Mouse (Mus musculus) intestine, embryonic 14.5 days (tissue): ENCODE measurements around the gene Ccs. TPM values are rescaled to one million over a fixed set of nuclear protein-coding genes. Genes with fewer than 3 reads are reported as not detected.
A peak's percentile ranks its signal among the peaks of the same experiment; 100 is the strongest.
"Not testable (repeated sequence)": the region's sequence is repeated elsewhere in the genome, so short reads cannot be mapped to it uniquely, and the experiment has no call there.

Source experiments
- ATAC-seq: fragments of 200-750 bp; cut with Nextera tagmentation; replicated peaks from 2 replicates; pipeline ENCODE4 v1.8.0; 2017; ENCODE audit warnings: low read depth, moderate number of reproducible peaks, moderate TSS enrichment, moderate library complexity; ENCODE audit not compliant: low FRiP score, low TSS enrichment
- DNase-seq: peaks from one replicate; pipeline ENCODE4 v3.0.0-alpha.2; 2018; ENCODE audit warnings: low spot score
- H3K27ac ChIP-seq: fragments of 300-500 bp; sonication (generic); 2 replicates; pipeline ENCODE4 v1.5.1; 2014; ENCODE audit warnings: low read depth, mild to moderate bottlenecking, control low read depth
- H3K27me3 ChIP-seq: fragments of 300-500 bp; sonication (generic); replicated peaks from 2 replicates; pipeline ENCODE4 v1.6.1; 2014; ENCODE audit warnings: low read length, control low read depth; ENCODE audit not compliant: control insufficient read depth, insufficient read depth
- H3K36me3 ChIP-seq: fragments of 300-500 bp; sonication (generic); 2 replicates; pipeline ENCODE4 v1.6.1; 2014; ENCODE audit warnings: low read length, control low read depth; ENCODE audit not compliant: control insufficient read depth, insufficient read depth
- H3K4me1 ChIP-seq: fragments of 300-500 bp; sonication (generic); replicated peaks from 2 replicates; pipeline ENCODE4 v1.6.1; 2014; ENCODE audit warnings: low read length, control low read depth, mixed read lengths; ENCODE audit not compliant: control insufficient read depth, insufficient read depth
- H3K4me2 ChIP-seq: fragments of 300-500 bp; sonication (generic); 2 replicates; pipeline ENCODE4 v1.6.1; 2014; ENCODE audit warnings: low read length
- H3K4me3 ChIP-seq: fragments of 300-500 bp; sonication (generic); 2 replicates; pipeline ENCODE4 v1.5.1; 2014; ENCODE audit warnings: low read depth, low read length, control low read depth, mixed read lengths
- H3K9ac ChIP-seq: fragments of 300-500 bp; sonication (generic); 2 replicates; pipeline ENCODE4 v1.6.1; 2014; ENCODE audit warnings: mild to moderate bottlenecking, low read length
- H3K9me3 ChIP-seq: fragments of 300-500 bp; sonication (generic); 2 replicates; pipeline ENCODE4 v1.6.1; 2016; ENCODE audit warnings: low read length, control low read depth; ENCODE audit not compliant: control insufficient read depth
- WGBS: fragments of 180-500 bp; shearing (Covaris S2); extraction: QIAGEN DNeasy Blood & Tissue Kit; methylation state at CpG from one replicate; pipeline ENCODE4 v1.1.7; 2014; 5-methylcytosine and 5-hydroxymethylcytosine counted together
- polyA plus RNA-seq: library from polyadenylated mRNA; unstranded; fragments of >200 nt; fragmentation: Nextera tagmentation; extraction: Ambion mirVana; gene quantifications from 2 replicates; pipeline ENCODE4 v1.2.1, GENCODE M21; 2014

Ccs gene
- polyA plus RNA-seq, 1 experiment from 2014 or later = 49.3 TPM

- ATAC-seq = peak; percentile 79
- Histone ChIP-seq H3K4me3 (no peak overlapping the region), H3K4me2 (no peak overlapping the region), H3K9ac (no peak overlapping the region), H3K27ac (no peak overlapping the region), H3K9me3 (no peaks in the 10 kb centered on the region), H3K36me3 (peaks cover 28% of the 10 kb centered on the region), H3K4me1 (no peaks in the 10 kb centered on the region), H3K27me3 (no peaks in the 10 kb centered on the region)
- DNase-seq = no peak
- 54% methylated on average over 16 of the region's 16 CpGs for WGBS
Observed at GRCm38 (mm10) chr19:4828444-4829114, 10.6 kb downstream of the Ccs start.

- H3K9ac ChIP-seq = no peak overlapping the region
- ATAC-seq (0 out of 2 replicates have a peak, but pooled peaks have one; percentile 47), DNase-seq (peak; percentile 60)
- no peaks in the 10 kb centered on the region for H3K9me3 ChIP-seq
- no peak overlapping the region for H3K4me3 ChIP-seq
- no peaks in the 10 kb centered on the region for H3K4me1 ChIP-seq
- peaks cover 12% of the 10 kb centered on the region for H3K36me3 ChIP-seq
- WGBS = 70% methylated on average over 5 of the region's 5 CpGs
- no peak overlapping the region for H3K27ac ChIP-seq
- H3K4me2 ChIP-seq = no peak overlapping the region
- no peaks in the 10 kb centered on the region for H3K27me3 ChIP-seq
Observed at GRCm38 (mm10) chr19:4820678-4821303, 18.3 kb downstream of the Ccs start.

GRCm38 (mm10) chr19:4817182-4817835, 21.8 kb downstream of the Ccs start:
- no peaks in the 10 kb centered on the region for H3K9me3 ChIP-seq
- H3K27me3 ChIP-seq = no peaks in the 10 kb centered on the region
- ATAC-seq (peak; percentile 69; the same call in 1 of the 2 replicates), DNase-seq (peak; percentile 54)
- no peak overlapping the region for H3K27ac ChIP-seq
- H3K4me2 ChIP-seq = no peak overlapping the region
- H3K36me3 ChIP-seq = no peaks in the 10 kb centered on the region
- 45% methylated on average over 1 of the region's 1 CpGs for WGBS
- H3K4me1 ChIP-seq = 0 out of 2 replicates have a peak, but pooled peaks cover 2% of the 10 kb centered on the region
- H3K4me3 ChIP-seq = no peak overlapping the region
- no peak overlapping the region for H3K9ac ChIP-seq

GRCm38 (mm10) chr19:4813015-4813414, 26.1 kb downstream of the Ccs start:
- H3K9me3 ChIP-seq = no peaks in the 10 kb centered on the region
- no peak overlapping the region for H3K27ac ChIP-seq
- H3K4me1 ChIP-seq = peaks cover 14% of the 10 kb centered on the region; the same call in 1 of the 2 replicates
- no peak overlapping the region for H3K4me3 ChIP-seq
- H3K36me3 ChIP-seq = no peaks in the 10 kb centered on the region
- H3K27me3 ChIP-seq = no peaks in the 10 kb centered on the region
- no peak overlapping the region for H3K9ac ChIP-seq
- 84% methylated on average over 6 of the region's 6 CpGs for WGBS
- no peak overlapping the region for H3K4me2 ChIP-seq
- DNase-seq (peak; percentile 61), ATAC-seq (no peak)

- H3K9me3 ChIP-seq, ATAC-seq, H3K36me3 ChIP-seq, H3K27me3 ChIP-seq: not testable (repeated sequence)
- peak overlapping the region; percentile 94 for H3K27ac ChIP-seq
- H3K4me1 ChIP-seq = peaks cover 14% of the 10 kb centered on the region; the same call in 1 of the 2 replicates
- H3K4me2 ChIP-seq = peak overlapping the region; percentile 64
- 74% methylated on average over 8 of the region's 8 CpGs for WGBS
- peak overlapping the region; percentile 72 for H3K9ac ChIP-seq
- peak; percentile 52 for DNase-seq
- peak overlapping the region; percentile 97 for H3K4me3 ChIP-seq
Observed at GRCm38 (mm10) chr19:4812334-4812949, 26.7 kb downstream of the Ccs start.

GRCm38 (mm10) chr19:4811909-4812242, 27.3 kb downstream of the Ccs start:
- Histone ChIP-seq H3K9ac (peak overlapping the region; percentile 72), H3K36me3 (no peaks in the 10 kb centered on the region), H3K27me3 (no peaks in the 10 kb centered on the region), H3K4me1 (peaks cover 14% of the 10 kb centered on the region; the same call in 1 of the 2 replicates), H3K9me3 (no peaks in the 10 kb centered on the region), H3K4me2 (peak overlapping the region; percentile 64), H3K4me3 (peak overlapping the region; percentile 97), H3K27ac (peak overlapping the region; percentile 94)
- 3% methylated on average over 12 of the region's 12 CpGs for WGBS
- DNase-seq = no peak
- peak; percentile 61 for ATAC-seq

GRCm38 (mm10) chr19:4811063-4811908, 27.8 kb downstream of the Ccs start, which contains the start of the genes Gm21992 and Rbm14:
TSS of gene Gm21992 (minus strand) at chr19:4811612.
TSS of gene Rbm14 (minus strand) at chr19:4811634.
- H3K9me3 ChIP-seq = no peaks in the 10 kb centered on the region
- peak; percentile 99 for ATAC-seq
- peak; percentile 99 for DNase-seq
- H3K36me3 ChIP-seq = no peaks in the 10 kb centered on the region
- peak within 1 kb of the TSS; percentile 97 for H3K4me3 ChIP-seq
- peak within 1 kb of the TSS; percentile 95 for H3K4me2 ChIP-seq
- peak within 1 kb of the TSS; percentile 82 for H3K9ac ChIP-seq
- under 1% methylated on average over 83 of the region's 83 CpGs for WGBS
- H3K4me1 ChIP-seq = peaks cover 14% of the 10 kb centered on the region; the same call in 1 of the 2 replicates
- H3K27ac ChIP-seq = peak within 1 kb of the TSS; percentile 94
- H3K27me3 ChIP-seq = no peaks in the 10 kb centered on the region

GRCm38 (mm10) chr19:4810746-4811062, 28.4 kb downstream of the Ccs start:
- ATAC-seq (no peak), DNase-seq (no peak)
- peak overlapping the region; percentile 94 for H3K27ac ChIP-seq
- no peaks in the 10 kb centered on the region for H3K36me3 ChIP-seq
- H3K9me3 ChIP-seq = no peaks in the 10 kb centered on the region
- peaks cover 14% of the 10 kb centered on the region; the same call in 1 of the 2 replicates for H3K4me1 ChIP-seq
- peak overlapping the region; percentile 95 for H3K4me2 ChIP-seq
- peak overlapping the region; percentile 82 for H3K9ac ChIP-seq
- peak overlapping the region; percentile 97 for H3K4me3 ChIP-seq
- under 1% methylated on average over 17 of the region's 17 CpGs for WGBS
- H3K27me3 ChIP-seq = no peaks in the 10 kb centered on the region
